Mouse (Mus musculus): Measurements from ENCODE around the gene Zbtb1. TPM values are rescaled to one million over a fixed set of nuclear protein-coding genes. Genes with fewer than 3 reads are reported as not detected.
A peak's percentile ranks its signal among the peaks of the same experiment; 100 is the strongest.

The Zbtb1 gene
- total RNA-seq, 2 experiments from 2014 or later: 21.1 to 25.0 TPM

- ATAC-seq (replicated peaks; ENCODE audit: low FRiP score, low TSS enrichment, poor library complexity, severe bottlenecking): no peak
Observed at GRCm38 (mm10) chr12:76368201-76368789, 1.8 kb upstream of the Zbtb1 start.

GRCm38 (mm10) chr12:76368790-76369205 lies 1.3 kb upstream of the Zbtb1 start:
- ATAC-seq (replicated peaks; ENCODE audit: low FRiP score, low TSS enrichment, poor library complexity, severe bottlenecking): no peak

- ATAC-seq (replicated peaks; ENCODE audit: low FRiP score, low TSS enrichment, poor library complexity, severe bottlenecking): peak; percentile 22; the same call in 1 of the 2 replicates
Observed at GRCm38 (mm10) chr12:76369206-76369977, 674 bp upstream of the Zbtb1 start, which contains the start of gene Zbtb25. Gene Zbtb25, minus strand, starts transcription at chr12:76369602.

- ATAC-seq (replicated peaks; ENCODE audit: low FRiP score, low TSS enrichment, poor library complexity, severe bottlenecking): 0 out of 2 replicates have a peak, but pooled peaks have one; percentile 18
Observed at GRCm38 (mm10) chr12:76370831-76371571, 935 bp downstream of the Zbtb1 start.

GRCm38 (mm10) chr12:76372046-76372445 lies 2.0 kb downstream of the Zbtb1 start:
- no peak for ATAC-seq (replicated peaks; ENCODE audit: low FRiP score, low TSS enrichment, poor library complexity, severe bottlenecking)

GRCm38 (mm10) chr12:76372881-76373818 lies 3.1 kb downstream of the Zbtb1 start:
- ATAC-seq (replicated peaks; ENCODE audit: low FRiP score, low TSS enrichment, poor library complexity, severe bottlenecking): peak; percentile 31; the same call in 1 of the 2 replicates

- no peak for ATAC-seq (replicated peaks; ENCODE audit: low FRiP score, low TSS enrichment, poor library complexity, severe bottlenecking)
Observed at GRCm38 (mm10) chr12:76373991-76374390, 3.9 kb downstream of the Zbtb1 start.

GRCm38 (mm10) chr12:76374911-76375310 lies 4.8 kb downstream of the Zbtb1 start:
- no peak for ATAC-seq (replicated peaks; ENCODE audit: low FRiP score, low TSS enrichment, poor library complexity, severe bottlenecking)

- peak; percentile 62 for ATAC-seq (replicated peaks; ENCODE audit: low FRiP score, low TSS enrichment, poor library complexity, severe bottlenecking)
Observed at GRCm38 (mm10) chr12:76375506-76375905, 5.4 kb downstream of the Zbtb1 start.

- peak; percentile 70 for ATAC-seq (replicated peaks; ENCODE audit: low FRiP score, low TSS enrichment, poor library complexity, severe bottlenecking)
Observed at GRCm38 (mm10) chr12:76376649-76377048, 6.6 kb downstream of the Zbtb1 start.

GRCm38 (mm10) chr12:76377059-76377458 lies 7.0 kb downstream of the Zbtb1 start:
- ATAC-seq (replicated peaks; ENCODE audit: low FRiP score, low TSS enrichment, poor library complexity, severe bottlenecking): no peak

- no peak for ATAC-seq (replicated peaks; ENCODE audit: low FRiP score, low TSS enrichment, poor library complexity, severe bottlenecking)
Observed at GRCm38 (mm10) chr12:76377726-76378125, 7.7 kb downstream of the Zbtb1 start.

GRCm38 (mm10) chr12:76378556-76378955 lies 8.5 kb downstream of the Zbtb1 start:
- no peak for ATAC-seq (replicated peaks; ENCODE audit: low FRiP score, low TSS enrichment, poor library complexity, severe bottlenecking)

- no peak for ATAC-seq (replicated peaks; ENCODE audit: low FRiP score, low TSS enrichment, poor library complexity, severe bottlenecking)
Observed at GRCm38 (mm10) chr12:76380151-76380550, 10.1 kb downstream of the Zbtb1 start.

- no peak for ATAC-seq (replicated peaks; ENCODE audit: low FRiP score, low TSS enrichment, poor library complexity, severe bottlenecking)
Observed at GRCm38 (mm10) chr12:76385342-76385741, 15.3 kb downstream of the Zbtb1 start.

GRCm38 (mm10) chr12:76388794-76389193 lies 18.7 kb downstream of the Zbtb1 start:
- no peak for ATAC-seq (replicated peaks; ENCODE audit: low FRiP score, low TSS enrichment, poor library complexity, severe bottlenecking)

- peak; percentile 95 for ATAC-seq (replicated peaks; ENCODE audit: low FRiP score, low TSS enrichment, poor library complexity, severe bottlenecking)
Observed at GRCm38 (mm10) chr12:76391595-76392271, 21.7 kb downstream of the Zbtb1 start.

GRCm38 (mm10) chr12:76392979-76393378 lies 22.9 kb downstream of the Zbtb1 start:
- ATAC-seq (replicated peaks; ENCODE audit: low FRiP score, low TSS enrichment, poor library complexity, severe bottlenecking): no peak

- no peak for ATAC-seq (replicated peaks; ENCODE audit: low FRiP score, low TSS enrichment, poor library complexity, severe bottlenecking)
Observed at GRCm38 (mm10) chr12:76397281-76397680, 27.2 kb downstream of the Zbtb1 start.

Measured in megakaryocyte-erythroid progenitor cell, adult 5-6 weeks (primary cell).